Mouse (Mus musculus) common myeloid progenitor, adult 5-6 weeks (primary cell): Measurements from ENCODE around the gene Slc22a18. TPM values are rescaled to one million over a fixed set of nuclear protein-coding genes. Genes with fewer than 3 reads are reported as not detected.
"Not testable (repeated sequence)": the region's sequence is repeated elsewhere in the genome, so short reads cannot be mapped to it uniquely, and the experiment has no call there.

Experiments used
- ATAC-seq: replicated peaks from 2 replicates; pipeline ENCODE4 v1.8.0; 2016; ENCODE audit warnings: low read depth, mild to moderate bottlenecking, moderate TSS enrichment, inconsistent platforms; ENCODE audit not compliant: poor library complexity, severe bottlenecking
- total RNA-seq: library from RNA; stranded (forward); fragments of 200-1000, 187-1606 nt; gene quantifications from 2 replicates; pipeline ENCODE4 v1.2.3, GENCODE M21; 2017

The Slc22a18 gene
- total RNA-seq, 1 experiment from 2014 or later = 2.6 TPM

DNA sequence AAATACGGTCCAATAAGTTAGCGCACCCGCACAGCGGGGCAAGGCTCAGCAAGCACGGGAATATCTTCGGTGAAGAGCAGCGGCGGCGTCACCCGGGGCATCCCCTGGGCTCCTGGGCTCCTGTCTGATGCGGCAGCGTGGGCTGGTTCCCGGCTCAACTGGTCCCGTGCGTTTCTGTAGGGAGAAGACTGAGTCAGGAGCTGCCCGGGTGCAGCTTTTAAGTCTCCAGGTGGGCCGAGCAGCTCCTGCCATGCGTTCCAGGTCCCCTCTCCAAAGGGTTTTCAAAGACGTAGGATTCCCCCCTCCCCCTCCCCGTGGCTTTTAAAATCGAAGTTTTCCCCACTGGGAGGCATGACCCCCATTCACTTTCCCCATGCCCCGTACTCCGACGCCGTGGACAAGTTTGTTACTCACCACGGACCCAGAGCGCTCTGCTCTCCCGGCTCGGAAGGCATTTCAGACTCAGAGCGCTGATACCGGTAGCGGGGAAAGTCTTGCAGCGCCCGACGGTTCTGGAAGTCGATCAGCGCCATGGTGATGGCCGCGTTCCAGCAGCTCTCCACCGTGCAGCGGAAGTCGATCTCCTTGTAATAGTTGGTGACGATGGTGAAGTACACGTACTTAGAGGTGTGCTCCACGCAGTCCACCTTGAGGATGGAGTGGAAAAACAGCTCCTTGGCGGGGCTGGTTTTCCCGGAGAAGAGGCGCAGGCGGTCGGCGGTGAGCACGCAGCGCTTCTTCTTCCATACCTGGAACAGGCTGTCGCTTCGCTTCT is 28.3 kb downstream of the Slc22a18 start:
- ATAC-seq = peak; percentile 44

- ATAC-seq = peak; percentile 19; the same call in 1 of the 2 replicates
Measured at GRCm38 (mm10) chr7:143502418-143503200, 29.1 kb downstream of the Slc22a18 start, which contains the start of gene Phlda2. Gene Phlda2, minus strand, starts transcription at chr7:143503150.

DNA sequence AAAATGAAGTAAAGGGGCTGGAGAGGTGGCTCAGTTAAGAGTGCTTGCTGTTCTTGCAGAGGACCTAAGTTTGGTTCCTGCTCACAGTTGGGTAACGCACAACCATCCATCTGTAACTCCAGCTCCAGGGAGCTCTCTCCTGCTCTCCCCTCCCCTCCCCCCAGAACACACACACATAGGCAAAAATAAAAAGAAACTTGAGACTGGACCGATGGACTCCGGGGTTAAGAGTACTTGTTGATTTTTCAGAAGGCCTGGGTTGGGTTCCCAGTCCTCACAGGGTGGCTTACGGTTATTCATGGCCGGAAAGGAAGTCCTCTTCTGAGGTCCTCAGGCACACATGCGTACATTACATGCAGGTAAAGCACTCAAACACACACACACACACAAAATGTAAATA is 30.4 kb downstream of the Slc22a18 start:
- no peak for ATAC-seq

DNA sequence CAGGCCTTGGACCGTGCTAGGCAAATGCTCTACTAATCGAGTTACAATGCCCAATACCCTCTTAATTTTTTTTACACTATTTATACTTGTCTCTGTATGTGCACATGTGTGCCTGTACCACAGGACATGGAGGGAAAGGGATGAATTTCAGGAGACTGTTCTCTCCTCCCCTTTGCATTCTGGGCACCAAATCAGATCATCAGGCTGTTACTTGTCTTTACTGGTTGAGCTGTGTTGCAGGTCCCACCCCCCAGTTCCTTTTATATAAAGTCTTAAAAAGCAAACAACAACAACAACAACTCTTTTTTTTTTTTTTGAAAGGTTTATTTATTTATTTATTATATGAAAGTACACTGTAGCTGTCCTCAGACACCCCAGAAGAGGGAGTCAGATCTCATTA is 31.9 kb downstream of the Slc22a18 start:
- no peak for ATAC-seq

DNA sequence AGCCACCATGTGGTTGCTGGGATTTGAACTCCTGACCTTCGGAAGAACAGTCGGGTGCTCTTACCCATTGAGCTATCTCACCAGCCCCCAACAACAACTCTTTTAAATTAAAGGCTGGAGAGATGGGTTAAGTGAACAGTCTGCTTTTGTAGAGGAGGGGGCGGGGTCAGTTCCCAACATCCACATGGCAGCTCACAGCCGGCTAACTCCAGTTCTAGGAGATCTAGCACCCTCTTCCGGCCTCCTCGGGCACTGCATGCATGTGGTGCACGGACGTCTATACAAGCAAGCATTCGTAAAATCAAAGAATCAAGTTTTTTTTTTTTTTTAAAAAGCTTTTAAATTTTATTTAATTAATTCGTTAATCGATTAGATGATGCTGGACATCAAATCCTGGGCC is 32.3 kb downstream of the Slc22a18 start:
- ATAC-seq = peak; percentile 70

- no peak for ATAC-seq
Measured at GRCm38 (mm10) chr7:143506271-143506670, 32.7 kb downstream of the Slc22a18 start.

DNA sequence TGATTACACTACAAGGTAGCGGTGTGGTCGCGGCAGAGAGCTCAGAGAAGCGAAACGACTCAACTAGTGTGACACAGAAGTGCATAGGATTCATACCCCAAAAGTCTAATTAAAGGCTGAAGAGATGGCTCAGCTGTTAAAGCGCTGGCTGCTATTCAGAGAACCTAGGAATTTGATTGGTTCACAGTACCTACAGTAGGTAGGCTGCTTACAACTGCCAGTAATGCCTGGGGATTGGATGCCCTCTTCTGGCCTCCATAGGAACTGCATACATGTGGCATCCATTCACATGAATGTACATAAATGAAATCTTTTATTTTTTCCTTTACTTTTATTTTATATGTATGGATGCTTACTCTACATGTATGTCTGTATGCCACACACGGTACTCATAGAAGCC is 33.1 kb downstream of the Slc22a18 start:
- ATAC-seq = peak; percentile 52

DNA sequence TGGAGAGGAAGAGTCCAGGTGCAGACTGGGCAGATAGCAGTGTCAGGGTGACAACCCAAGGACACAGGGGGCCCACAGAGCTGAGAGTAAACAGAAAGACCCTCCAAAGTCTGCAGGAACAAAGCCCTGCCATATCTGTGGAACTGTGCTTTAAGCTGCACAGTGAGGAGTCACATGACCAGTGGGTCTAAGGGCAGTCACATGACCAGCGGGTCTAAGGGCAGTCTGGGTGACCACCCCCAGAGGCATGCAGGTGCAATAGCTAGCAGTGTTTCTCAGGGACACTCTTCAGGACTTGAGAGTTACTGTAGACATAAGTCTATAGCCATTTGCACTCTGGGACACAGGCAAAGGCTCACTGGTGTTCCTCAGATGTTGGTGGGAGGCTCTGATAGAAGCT is 36.0 kb downstream of the Slc22a18 start:
- no peak for ATAC-seq

GRCm38 (mm10) chr7:143510593-143511334 is 37.2 kb downstream of the Slc22a18 start:
- peak; percentile 31 for ATAC-seq

- ATAC-seq = no peak
Measured at GRCm38 (mm10) chr7:143511335-143511712, 37.8 kb downstream of the Slc22a18 start.

- ATAC-seq = peak; percentile 57
Measured at GRCm38 (mm10) chr7:143513763-143514415, 40.4 kb downstream of the Slc22a18 start.

- no peak for ATAC-seq
Measured at GRCm38 (mm10) chr7:143514416-143514768, 40.9 kb downstream of the Slc22a18 start.

- no peak for ATAC-seq
Measured at GRCm38 (mm10) chr7:143519333-143519732, 45.8 kb downstream of the Slc22a18 start.

GRCm38 (mm10) chr7:143532410-143532809 is 58.9 kb downstream of the Slc22a18 start:
- no peak for ATAC-seq

- ATAC-seq = peak; percentile 86
Measured at GRCm38 (mm10) chr7:143533284-143533683, 59.7 kb downstream of the Slc22a18 start.

DNA sequence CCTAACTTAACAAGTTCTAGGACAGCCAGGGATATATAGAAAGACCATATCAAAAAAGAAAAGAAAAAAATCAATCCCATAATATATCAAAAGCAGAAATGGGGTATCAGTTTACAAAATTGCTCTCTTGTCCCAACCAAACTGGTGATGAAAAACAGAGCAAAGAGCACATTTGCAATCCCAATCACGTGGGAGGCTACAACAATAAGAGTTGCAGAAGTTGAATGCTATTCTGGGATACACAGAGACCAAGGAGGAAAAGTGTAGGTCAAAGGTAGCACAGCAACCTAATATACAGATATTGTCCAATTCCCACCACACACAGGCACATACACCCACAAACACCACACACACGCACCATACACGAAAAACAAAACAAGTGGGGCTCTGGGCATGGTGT is 62.7 kb downstream of the Slc22a18 start:
- ATAC-seq = no peak

DNA sequence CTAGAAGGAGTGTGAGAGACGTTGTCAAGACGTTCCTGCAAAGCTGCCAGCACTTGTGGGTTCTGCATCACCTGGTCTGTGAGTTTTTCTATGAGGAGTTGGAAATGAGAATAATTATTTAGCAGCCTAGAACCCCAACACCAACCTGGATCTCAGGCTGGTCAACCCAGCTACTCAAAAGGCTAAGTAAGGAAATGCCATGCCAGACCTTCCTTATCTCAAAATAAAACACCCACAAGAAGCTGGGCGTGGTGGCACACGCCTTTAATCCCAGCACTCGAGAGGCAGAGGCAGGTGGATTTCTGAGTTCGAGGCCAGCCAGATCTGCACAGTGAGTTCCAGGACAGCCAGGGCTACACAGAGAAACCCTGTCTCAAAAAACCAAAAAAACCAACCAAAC is 64.7 kb downstream of the Slc22a18 start:
- ATAC-seq = not testable (repeated sequence)

GRCm38 (mm10) chr7:143538671-143539070 is 65.1 kb downstream of the Slc22a18 start:
- no peak for ATAC-seq

DNA sequence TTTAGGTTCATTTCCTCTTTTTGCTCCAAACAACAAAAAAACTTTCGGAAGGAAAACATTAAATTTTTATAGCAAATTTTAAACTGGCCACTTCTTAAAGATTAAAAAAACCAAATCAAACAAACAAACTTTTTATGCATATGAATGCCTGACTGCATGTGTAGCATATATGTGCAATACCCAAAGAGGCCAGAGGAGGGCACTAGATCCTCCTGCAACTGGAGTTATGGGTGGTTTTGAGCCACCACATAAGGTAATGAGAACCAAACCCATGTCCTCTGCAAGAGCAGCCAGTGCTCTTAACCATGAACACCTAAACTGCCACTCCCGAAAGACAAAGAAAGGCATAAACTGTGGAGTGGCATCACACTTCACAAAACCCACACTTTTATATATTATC is 70.8 kb downstream of the Slc22a18 start:
- ATAC-seq = no peak

GRCm38 (mm10) chr7:143546554-143546953 is 73.0 kb downstream of the Slc22a18 start:
- ATAC-seq = no peak
